Mouse (Mus musculus) gastrocnemius, postnatal 25 days (tissue): Measurements from ENCODE around the gene Tom1l2. TPM values are rescaled to one million over a fixed set of nuclear protein-coding genes. Genes with fewer than 3 reads are reported as not detected.

Source experiments
- DNase-seq: peaks from one replicate; pipeline ENCODE4 v3.0.0; 2022
- total RNA-seq, 2 experiments: library from RNA; stranded (reverse); gene quantifications; 1 replicate in 1 of 2; 2 replicates in 1 of 2; pipeline ENCODE4 v1.2.3; 2021

Tom1l2 gene
- total RNA-seq, 2 experiments from 2014 or later = 45.8 to 54.3 TPM

GRCm38 (mm10) chr11:60346537-60346936 is 6.2 kb downstream of the Tom1l2 start:
- DNase-seq = no peak

- no peak for DNase-seq
These were observed 6.8 kb downstream of the Tom1l2 start for GRCm38 (mm10) chr11:60345868-60346267.

GRCm38 (mm10) chr11:60339361-60339760 is 13.3 kb downstream of the Tom1l2 start:
- DNase-seq = peak; percentile 41

DNA sequence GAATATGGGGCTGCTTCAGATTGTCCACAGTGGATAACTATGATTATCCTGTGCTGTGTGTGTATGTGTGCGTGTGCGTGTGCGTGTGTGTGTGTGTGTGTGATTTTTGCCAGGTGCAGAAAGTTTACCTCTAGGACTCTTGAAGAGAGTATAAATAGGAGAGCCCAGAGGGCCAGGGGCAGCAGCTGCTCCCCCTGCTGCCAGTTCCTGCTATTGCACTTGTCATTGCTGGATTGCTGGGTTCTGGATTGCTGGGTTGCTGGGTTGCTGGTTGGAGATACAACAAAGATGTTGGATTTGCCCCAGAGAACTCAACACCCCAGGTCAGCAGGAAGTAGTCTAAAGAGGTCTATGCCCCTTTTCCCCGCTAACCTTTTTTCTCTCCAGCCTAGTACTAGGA is 14.4 kb downstream of the Tom1l2 start:
- DNase-seq = peak; percentile 23

DNA sequence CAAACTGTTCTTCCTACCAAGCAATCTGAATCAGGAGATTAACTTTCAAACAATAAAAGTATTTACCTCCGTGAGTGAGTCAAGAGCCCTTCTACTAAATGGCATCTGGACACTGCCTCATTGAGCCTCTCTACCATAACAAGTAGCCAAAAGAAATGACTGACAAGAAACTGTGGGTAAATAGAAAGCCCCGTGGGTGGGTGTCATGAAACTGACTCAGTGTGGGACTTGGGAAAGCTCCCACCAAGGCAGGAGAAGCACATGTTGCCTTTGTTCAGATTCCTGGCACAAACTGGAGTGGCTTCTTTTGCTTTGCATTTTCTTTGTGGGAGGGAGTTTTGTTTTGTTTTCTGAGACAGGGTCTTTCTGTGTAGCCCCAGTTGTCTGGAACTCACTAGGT is 16.9 kb downstream of the Tom1l2 start:
- DNase-seq = no peak

DNA sequence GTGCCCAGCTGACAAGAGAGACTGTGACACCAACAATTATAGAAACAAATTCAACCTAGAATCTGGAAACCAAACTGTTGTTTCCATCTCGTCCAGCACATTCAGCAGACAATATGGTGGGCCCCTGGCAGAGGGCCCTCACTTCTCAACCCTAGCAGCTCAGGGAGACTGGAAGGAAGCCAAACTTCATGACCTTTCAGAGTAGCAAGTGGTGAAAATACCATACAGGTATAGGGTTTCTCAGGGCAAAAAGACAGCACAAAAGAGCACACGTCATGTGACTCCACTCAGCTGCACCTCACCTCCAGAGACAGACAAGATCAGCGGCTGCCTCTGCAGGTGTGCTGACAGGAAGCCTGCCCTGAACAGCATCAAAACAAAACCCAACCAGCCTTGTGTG is 18.6 kb downstream of the Tom1l2 start:
- DNase-seq = no peak

DNA sequence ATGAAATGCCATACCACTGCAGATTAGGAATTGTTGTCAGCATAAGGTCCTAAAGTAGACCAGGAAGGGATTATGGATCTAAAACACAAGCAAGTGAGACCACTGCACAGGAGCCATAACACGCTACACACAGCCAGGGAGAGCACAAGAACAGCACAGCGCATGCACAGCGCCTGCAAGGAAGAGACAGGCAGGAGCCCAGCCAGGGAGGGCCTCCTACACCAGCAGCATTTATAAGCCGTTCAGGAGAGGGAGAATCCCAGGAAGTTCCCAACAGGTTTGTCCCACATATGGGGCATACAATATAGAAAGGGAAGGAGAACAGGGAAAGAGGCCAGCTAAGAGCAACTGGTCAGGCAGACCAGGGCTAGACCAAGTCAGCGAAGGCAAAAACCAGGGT is 19.2 kb downstream of the Tom1l2 start:
- DNase-seq = no peak

- DNase-seq = no peak
These were observed 22.2 kb downstream of the Tom1l2 start for GRCm38 (mm10) chr11:60330551-60330950.

GRCm38 (mm10) chr11:60323731-60324130 is 29.0 kb downstream of the Tom1l2 start:
- no peak for DNase-seq

DNA sequence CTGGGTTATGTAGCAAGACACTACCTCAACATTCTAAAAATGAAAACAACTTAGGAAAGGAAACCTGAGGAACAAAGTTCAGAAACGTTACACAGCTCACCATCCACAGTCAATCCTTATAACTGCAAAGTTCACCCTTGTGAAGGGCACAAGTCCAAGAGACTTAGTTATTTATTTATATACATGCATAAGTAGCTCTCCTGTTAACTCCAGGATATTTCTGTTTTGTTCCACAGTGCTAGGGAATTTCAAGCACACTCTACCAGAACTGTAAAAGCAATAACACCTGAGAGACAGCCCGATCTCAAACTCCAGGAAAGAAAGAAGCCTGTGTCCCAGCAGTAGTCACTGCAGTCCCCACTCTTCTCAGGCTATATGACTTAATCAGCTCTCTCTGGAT is 31.3 kb downstream of the Tom1l2 start:
- DNase-seq = no peak

DNA sequence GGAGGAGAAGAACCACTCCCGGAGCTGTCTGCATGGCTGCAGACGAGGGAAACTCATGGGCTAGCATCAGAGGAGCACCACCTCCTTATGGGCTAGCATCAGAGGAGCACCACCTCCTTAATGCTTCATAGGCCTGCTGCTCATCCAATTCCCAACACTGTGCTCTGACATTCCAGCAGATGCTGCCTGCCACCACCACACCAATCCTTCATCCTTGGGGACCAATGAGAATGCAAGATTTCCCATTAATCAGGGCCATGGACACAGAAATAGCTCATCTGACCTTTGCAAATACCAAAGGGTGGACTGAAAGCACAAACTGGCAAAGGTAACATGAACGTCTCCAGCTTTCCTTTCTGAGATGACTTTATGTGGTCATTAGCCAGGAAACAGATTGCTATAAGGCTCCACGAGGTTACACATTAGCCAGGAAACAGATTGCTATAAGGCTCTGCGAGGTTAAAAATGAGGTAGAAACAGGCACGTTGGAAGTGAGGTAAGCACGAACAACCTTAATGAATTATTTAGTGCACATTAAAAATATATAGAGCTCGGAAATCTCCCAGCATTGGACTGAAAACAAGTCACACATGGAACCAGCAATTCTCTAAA is 32.2 kb downstream of the Tom1l2 start:
- DNase-seq = peak; percentile 42

DNA sequence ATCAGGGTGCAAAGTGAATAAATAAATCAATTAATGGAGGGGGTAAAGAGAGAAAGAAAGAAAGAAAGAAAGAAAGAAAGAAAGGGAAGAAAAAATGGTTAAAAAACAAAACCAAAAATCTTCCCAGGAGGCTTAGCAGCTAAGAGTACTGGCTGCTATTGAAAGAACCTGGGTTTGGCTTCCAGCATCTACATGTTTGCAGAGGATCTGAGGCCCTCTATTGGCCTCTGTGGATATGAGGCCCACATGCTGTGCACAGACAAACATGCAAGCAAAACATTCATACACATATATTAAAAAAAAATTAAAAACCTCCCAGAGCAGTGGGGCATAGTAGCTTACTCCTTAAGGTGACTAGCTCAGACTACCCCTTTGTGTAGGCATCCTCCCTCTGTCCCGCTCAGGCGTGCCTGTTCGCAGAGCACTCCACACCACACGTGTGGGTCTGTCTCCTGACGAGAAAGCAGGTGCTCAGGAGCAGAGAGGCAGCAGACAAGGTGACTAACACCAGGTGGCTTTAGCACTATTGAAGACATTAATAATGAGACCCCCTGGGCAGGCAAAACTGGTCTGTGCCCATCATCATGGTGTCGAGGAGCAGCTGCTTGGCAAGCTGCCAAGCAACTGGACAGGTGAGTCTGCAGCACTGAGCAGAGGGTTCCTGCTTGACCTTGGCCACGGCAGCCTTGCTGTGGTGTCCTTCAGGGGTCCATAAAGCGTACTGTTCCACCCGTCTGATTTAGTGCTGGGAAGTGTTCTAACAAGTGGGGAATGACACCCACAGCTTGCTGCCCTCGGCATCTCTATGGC is 33.2 kb downstream of the Tom1l2 start:
- DNase-seq = no peak

- DNase-seq = no peak
These were observed 34.0 kb downstream of the Tom1l2 start for GRCm38 (mm10) chr11:60318716-60319115.

GRCm38 (mm10) chr11:60317376-60318102 is 35.2 kb downstream of the Tom1l2 start:
- no peak for DNase-seq

DNA sequence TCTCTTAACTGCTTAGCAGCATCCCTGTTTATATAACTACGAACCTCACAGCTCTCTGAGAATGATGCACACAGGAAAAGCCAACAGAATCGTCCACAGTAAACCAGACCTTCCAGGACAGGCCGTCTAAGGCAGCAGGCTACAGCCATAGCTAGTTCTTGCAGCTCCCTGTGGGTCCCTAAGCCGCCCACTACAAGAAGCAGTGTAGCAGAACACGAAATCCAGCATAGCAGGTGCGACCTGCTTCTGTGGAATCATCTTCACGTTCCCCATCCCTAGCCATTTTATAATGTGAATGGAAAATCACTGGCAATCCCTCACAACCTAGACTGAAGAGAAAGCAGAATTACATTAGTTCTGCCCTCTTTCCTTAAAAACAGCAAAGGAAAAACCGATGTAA is 35.8 kb downstream of the Tom1l2 start:
- DNase-seq = no peak

DNA sequence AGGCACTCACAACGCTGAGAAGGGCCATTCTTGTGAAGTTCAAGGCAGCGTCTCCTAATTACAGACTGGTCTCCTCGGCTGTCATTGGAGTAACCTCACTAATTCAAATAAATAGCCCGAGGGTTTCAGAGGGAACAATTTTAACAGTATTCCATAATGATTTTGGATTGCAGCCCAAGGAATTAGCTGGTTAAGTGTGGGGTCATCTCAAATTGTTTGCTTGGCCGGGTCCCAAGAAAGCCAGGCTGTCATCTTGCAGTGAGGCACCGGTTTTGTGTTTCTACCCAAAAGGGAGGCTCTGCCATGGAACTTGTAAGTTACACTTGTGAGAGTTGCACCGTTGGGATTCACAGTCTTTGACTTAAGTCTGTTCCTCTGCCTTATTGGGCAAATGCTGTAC is 36.5 kb downstream of the Tom1l2 start:
- no peak for DNase-seq

DNA sequence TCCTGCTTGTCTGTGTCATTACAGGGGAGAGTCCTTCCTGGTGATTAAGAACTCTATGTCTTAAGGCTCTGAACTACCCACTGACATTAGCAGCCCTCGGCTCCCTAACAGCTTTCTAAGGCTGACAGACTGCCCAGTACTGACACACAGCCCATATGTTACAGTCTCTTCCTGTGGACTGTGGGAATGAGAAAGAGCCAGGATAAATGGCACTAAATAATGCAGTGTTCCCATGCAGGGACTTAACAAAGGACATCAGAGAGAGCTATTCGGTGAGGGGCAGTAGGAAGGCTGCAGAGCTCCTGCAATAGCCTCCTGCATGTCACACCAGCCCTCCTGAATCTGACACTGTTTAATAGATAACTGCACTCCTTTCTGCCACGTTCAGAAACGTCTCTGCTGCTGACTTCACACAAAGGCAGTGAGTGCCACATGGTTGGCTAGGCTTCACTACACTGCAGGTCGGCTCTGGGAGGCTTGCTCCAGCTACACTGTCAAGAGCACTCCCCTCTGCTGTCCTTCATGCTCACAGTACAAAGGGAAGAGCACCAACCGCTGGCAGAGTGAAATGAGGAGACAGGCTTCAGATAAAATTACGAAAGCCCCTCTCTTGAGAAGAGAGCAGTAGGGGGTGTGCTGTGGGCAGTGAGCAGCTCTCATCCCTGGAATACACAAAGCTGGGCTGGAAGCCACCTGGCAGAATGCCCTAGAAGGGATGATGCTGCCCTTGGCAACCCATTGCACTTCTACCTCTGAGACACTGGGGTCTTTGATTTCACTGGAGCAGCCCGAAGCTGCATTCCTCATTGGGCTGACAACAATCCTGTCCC is 41.5 kb downstream of the Tom1l2 start:
- DNase-seq = peak; percentile 63

DNA sequence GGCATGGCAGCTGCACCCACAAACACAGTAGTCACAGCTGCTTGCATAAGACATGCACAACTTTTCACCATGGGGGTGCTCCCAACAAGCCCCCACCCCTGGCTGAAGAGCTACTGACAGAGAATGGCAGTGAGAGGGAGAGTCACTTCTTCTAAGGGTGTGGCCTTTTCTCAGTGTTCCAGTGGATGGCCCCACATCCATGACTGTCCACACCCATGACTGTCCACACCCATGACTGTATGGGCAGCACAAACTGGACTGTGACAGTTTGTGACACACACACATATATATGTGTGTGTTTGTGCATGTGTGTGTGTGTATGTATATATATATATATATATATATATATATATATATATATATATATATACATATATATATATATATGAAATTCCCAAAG is 42.8 kb downstream of the Tom1l2 start:
- no peak for DNase-seq

- DNase-seq = no peak
These were observed 44.1 kb downstream of the Tom1l2 start for GRCm38 (mm10) chr11:60308506-60309116.

DNA sequence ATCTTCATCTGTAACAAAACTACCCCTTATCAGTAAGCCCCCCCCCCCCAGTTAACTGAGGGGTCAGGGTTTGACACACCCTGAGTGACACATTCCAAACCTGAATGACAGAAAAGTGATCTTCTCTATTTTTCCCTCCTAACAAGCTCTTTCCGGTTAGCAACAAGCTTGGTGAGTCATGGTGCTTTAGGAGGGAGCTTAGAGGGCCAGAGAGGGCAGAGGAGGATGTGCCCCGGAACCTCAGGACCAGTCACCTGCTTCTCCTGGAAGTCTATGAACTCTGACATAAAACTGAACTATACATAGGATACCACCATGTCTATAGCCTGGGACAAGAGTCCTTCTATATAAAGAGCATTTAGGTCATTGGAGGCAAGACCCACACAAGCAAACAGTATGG is 44.6 kb downstream of the Tom1l2 start:
- no peak for DNase-seq

GRCm38 (mm10) chr11:60307375-60307825 is 45.3 kb downstream of the Tom1l2 start:
- DNase-seq = no peak

GRCm38 (mm10) chr11:60306834-60307233 is 45.9 kb downstream of the Tom1l2 start:
- DNase-seq = no peak
